Mouse (Mus musculus) midbrain, embryonic 15.5 days (tissue): ENCODE measurements around the gene Zswim4. TPM values are rescaled to one million over a fixed set of nuclear protein-coding genes. Genes with fewer than 3 reads are reported as not detected.

Experiments used
- ATAC-seq: fragments of 200-750 bp; cut with Nextera tagmentation; replicated peaks from 2 replicates; pipeline ENCODE4 v1.8.0; 2017; ENCODE audit warnings: moderate TSS enrichment
- H3K27ac ChIP-seq: fragments of 300-500 bp; sonication (generic); 2 replicates; pipeline ENCODE4 v1.5.1; 2015; ENCODE audit warnings: mild to moderate bottlenecking, inconsistent platforms
- H3K27me3 ChIP-seq: fragments of 300-500 bp; sonication (generic); replicated peaks from 2 replicates; pipeline ENCODE4 v1.6.1; 2015; ENCODE audit warnings: inconsistent platforms
- H3K36me3 ChIP-seq: fragments of 300-500 bp; sonication (generic); replicated peaks from 2 replicates; pipeline ENCODE4 v1.6.1; 2015; ENCODE audit warnings: inconsistent platforms
- H3K4me1 ChIP-seq: fragments of 300-500 bp; sonication (generic); 2 replicates; pipeline ENCODE4 v1.6.1; 2015; ENCODE audit warnings: inconsistent platforms
- H3K4me2 ChIP-seq: fragments of 300-500 bp; sonication (generic); 2 replicates; pipeline ENCODE4 v1.6.1; 2015; ENCODE audit warnings: inconsistent platforms, mild to moderate bottlenecking, moderate library complexity
- H3K4me3 ChIP-seq: fragments of 300-500 bp; sonication (generic); 2 replicates; pipeline ENCODE4 v1.5.1; 2015; ENCODE audit warnings: mild to moderate bottlenecking, inconsistent platforms
- H3K9ac ChIP-seq: fragments of 300-500 bp; sonication (generic); 2 replicates; pipeline ENCODE4 v1.6.1; 2015; ENCODE audit warnings: mild to moderate bottlenecking, inconsistent platforms
- H3K9me3 ChIP-seq: fragments of 300-500 bp; sonication (generic); 2 replicates; pipeline ENCODE4 v1.6.1; 2016; ENCODE audit warnings: inconsistent platforms
- WGBS: fragments of 180-500 bp; shearing (Covaris S2); methylation state at CpG from one replicate; pipeline ENCODE4 v1.1.7; 2015; ENCODE audit warnings: mixed read lengths; 5-methylcytosine and 5-hydroxymethylcytosine counted together
- polyA plus RNA-seq: library from polyadenylated mRNA; unstranded; fragments of >200 nt; fragmentation: Nextera tagmentation; extraction: Ambion mirVana; gene quantifications from 2 replicates; pipeline ENCODE4 v1.2.1, GENCODE M21; 2015

Zswim4 gene
- polyA plus RNA-seq, 1 experiment from 2014 or later = 33.2 TPM

DNA sequence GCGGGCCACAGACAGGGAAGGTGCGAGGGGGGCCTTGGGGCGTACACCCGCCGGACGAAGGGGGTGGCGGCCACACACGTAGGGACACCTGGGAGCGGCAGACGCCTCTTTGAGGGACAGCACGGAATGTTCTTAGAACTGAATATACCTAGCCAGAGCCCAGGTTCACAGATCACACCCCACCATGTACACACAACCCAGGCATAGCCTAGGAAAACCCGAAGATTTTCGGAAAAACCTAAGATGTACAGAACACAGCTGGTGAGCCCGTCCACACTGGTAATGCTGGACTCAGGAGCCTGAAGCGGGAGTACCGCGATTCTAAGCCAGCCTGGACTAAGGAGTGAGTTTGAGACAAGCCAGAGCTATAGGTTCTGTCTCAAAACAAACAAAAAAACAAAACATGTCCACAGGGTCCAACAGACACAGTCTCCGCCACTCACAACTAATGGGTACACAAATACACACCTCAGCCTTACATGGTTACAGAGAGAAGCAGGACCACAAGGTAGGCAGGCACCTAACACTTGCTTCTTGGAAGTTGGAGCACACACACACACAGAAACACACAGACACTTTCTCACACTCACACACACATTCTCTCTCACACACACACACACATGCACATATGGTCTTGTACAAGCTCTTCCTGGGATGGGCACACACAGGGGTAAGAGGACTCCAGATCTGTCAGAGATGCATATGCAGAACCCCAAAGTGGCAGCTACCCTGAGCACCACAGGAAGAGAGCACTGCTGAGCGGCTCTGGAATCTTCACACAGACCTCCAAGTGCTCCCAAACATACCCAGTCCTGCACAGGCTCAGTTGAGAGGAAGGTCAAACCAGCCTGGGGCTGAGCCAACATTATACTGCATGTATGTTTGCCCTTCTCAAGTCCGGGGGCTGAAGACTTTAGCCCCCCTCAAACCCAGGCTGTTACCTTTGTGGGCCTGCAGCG is 52.5 kb downstream of the Zswim4 start:
- peak overlapping the region; percentile 92 for H3K27ac ChIP-seq
- H3K4me3 ChIP-seq = peak overlapping the region; percentile 83
- peak overlapping the region; percentile 79 for H3K4me2 ChIP-seq
- H3K4me1 ChIP-seq = peaks cover 57% of the 10 kb centered on the region
- H3K27me3 ChIP-seq = 0 out of 2 replicates have a peak, but pooled peaks cover 5% of the 10 kb centered on the region
- peak overlapping the region; percentile 94 for H3K9ac ChIP-seq
- no peaks in the 10 kb centered on the region for H3K9me3 ChIP-seq
- 15% methylated on average over 21 of the region's 21 CpGs for WGBS
- H3K36me3 ChIP-seq = no peaks in the 10 kb centered on the region
- peak; percentile 27 for ATAC-seq

DNA sequence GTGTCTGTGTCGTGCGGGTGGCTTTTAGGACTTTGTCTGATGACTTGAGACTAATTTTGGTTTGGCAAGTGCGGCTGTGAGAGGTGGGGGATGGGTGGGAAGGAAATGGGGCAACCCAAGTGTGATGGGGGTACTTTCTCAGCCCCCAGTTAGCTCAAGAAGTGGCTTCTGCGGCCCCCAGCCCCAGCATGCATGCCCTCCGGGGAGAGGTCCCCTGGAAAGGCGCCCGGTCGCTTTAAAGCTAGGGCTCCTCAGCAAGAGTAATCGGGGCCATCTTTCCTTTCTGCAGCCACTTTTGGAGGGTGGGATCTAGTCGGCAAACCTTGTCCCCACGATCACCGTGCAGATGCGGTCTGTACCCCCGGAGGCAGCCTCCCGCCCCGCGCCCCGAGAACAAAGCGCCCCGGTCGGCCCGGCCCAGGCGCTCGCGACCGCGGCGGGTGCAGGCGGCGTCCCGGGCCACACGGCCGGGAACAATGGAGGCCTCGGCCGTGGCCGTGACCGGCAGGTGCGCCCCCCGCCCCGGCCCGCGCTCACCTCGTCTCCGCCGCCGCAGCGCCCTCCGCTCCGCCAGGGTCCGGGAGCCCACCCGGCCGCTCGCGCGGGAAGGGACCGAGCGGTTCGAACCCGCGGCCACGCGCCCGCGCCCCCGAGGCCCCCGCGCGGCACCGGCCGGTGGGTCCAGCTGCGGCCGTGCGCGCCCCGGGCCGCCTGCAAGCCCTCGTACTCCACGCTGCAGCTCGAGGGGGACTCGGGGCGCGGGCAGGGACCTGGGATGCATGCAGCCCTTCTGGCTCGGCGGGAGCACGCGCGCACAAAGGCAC is 53.4 kb downstream of the Zswim4 start:
- H3K4me1 ChIP-seq = peaks cover 66% of the 10 kb centered on the region
- WGBS = under 1% methylated on average over 74 of the region's 87 CpGs
- ATAC-seq = peak; percentile 53
- no peaks in the 10 kb centered on the region for H3K36me3 ChIP-seq
- peak overlapping the region; percentile 83 for H3K4me3 ChIP-seq
- H3K9ac ChIP-seq = peak overlapping the region; percentile 94
- H3K4me2 ChIP-seq = peak overlapping the region; percentile 79
- H3K9me3 ChIP-seq = no peaks in the 10 kb centered on the region
- H3K27me3 ChIP-seq = 0 out of 2 replicates have a peak, but pooled peaks cover 5% of the 10 kb centered on the region
- peak overlapping the region; percentile 92 for H3K27ac ChIP-seq

DNA sequence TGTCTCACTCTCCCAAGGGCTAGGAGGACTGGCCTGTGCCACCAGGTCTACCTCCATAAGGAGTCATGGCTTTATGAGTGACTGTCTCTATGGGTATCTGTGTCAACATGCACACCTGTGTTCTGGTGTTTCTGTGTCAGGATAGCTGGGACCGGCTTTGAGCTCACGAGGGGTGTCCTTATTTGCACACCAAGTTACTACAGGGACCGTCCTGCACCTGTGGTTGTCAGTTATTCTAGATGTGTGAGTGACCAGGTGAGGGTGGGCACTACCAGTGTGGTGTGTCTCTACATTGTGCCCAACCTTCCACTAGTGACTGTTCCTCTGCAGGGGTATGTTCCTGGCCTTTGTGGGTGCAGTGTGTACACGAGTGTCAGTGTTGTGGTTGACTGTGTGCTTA is 54.0 kb downstream of the Zswim4 start:
- H3K27ac ChIP-seq = peak overlapping the region; percentile 92
- H3K4me2 ChIP-seq = peak overlapping the region; percentile 79
- 0 out of 2 replicates have a peak, but pooled peaks have one; percentile 9 for ATAC-seq
- peak overlapping the region; percentile 83 for H3K4me3 ChIP-seq
- no peaks in the 10 kb centered on the region for H3K36me3 ChIP-seq
- no peaks in the 10 kb centered on the region for H3K9me3 ChIP-seq
- H3K4me1 ChIP-seq = peaks cover 67% of the 10 kb centered on the region
- 0 out of 2 replicates have a peak, but pooled peaks cover 4% of the 10 kb centered on the region for H3K27me3 ChIP-seq
- WGBS = 47% methylated on average over 4 of the region's 4 CpGs
- peak overlapping the region; percentile 94 for H3K9ac ChIP-seq

DNA sequence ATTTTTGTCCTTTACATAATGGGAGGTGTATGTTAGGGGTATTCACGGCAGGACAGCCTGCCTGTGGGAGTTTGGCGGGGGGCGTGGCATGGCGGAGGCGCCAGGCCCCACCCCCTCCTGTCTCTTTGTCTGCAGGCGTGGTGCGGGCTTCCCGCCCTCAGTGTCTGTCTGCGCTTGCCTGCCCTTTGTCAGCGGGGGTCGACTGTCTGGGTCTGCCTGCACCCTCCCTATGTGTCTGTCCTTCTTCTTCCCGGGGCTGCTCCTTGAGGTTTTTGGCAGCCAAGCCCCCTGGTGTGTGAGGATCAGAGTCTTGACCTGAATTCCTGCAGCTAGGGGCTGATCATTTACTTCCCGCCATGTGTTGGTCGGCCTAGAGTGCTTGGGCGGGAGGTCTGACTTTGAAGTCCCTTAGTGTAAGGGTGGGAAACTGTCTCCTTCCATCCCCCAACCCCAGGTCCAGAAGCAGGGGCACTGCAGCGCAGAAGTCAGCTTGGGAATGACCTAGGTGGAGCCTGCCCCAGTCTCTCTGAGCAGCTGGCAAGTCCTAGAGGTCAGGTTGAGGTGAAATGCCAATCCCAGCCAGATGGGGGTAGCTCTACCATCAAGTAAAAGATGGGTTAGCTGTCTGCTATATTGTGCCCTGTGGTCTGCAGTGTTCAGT is 56.2 kb downstream of the Zswim4 start:
- Histone ChIP-seq H3K4me1 (peaks cover 58% of the 10 kb centered on the region), H3K9me3 (no peaks in the 10 kb centered on the region), H3K4me2 (peak overlapping the region; percentile 79), H3K36me3 (no peaks in the 10 kb centered on the region), H3K4me3 (peak overlapping the region; percentile 29), H3K27me3 (no peaks in the 10 kb centered on the region), H3K27ac (peak overlapping the region; percentile 81), H3K9ac (peak overlapping the region; percentile 45)
- under 1% methylated on average over 16 of the region's 16 CpGs for WGBS
- peak; percentile 44; the same call in 1 of the 2 replicates for ATAC-seq

DNA sequence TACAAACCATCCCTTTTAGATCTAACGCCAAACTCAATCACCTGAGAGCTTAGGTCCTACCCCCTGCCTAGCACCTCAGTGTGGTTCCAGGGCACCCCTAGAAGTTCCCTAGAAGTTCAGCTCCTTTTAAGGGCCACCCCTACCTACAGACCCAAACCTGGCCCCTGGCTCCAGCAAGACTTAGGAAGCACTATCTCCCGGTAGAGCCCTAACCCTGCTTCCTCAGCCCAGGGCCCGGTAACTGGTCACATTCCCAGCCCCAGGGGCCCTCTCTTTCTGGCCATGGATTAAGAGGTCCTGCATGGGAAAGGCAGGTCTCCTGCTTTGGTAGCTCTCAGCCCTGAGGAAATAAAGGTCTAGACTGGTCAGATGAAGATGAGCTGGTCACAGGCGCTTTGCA is 56.9 kb downstream of the Zswim4 start:
- 2% methylated on average over 4 of the region's 4 CpGs for WGBS
- H3K9me3 ChIP-seq = no peaks in the 10 kb centered on the region
- no peaks in the 10 kb centered on the region for H3K27me3 ChIP-seq
- peak overlapping the region; percentile 79 for H3K4me2 ChIP-seq
- H3K9ac ChIP-seq = peak overlapping the region; percentile 45
- H3K4me1 ChIP-seq = peaks cover 57% of the 10 kb centered on the region
- H3K36me3 ChIP-seq = 0 out of 2 replicates have a peak, but pooled peaks cover 2% of the 10 kb centered on the region
- ATAC-seq = 0 out of 2 replicates have a peak, but pooled peaks have one; percentile 0
- H3K27ac ChIP-seq = peak overlapping the region; percentile 81
- H3K4me3 ChIP-seq = peak overlapping the region; percentile 29

DNA sequence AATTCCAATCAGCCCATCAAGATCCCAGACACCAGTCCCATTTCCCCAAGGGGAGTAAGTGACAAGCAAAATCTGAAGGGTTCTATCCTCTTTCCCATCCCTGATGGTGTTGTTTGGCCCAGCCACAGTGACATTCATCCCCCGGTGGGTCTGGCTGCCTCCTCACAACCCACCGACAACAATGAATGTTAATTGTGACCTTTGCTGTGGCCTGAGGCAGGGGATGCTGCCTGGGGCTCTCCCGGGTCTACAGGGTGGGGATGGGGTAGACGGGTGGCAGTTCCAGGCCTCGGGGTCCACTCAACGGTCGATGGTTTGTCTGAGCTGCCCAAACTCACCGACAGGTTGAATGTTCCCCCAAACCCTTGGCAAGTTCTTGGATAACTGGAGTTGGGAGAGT is 58.3 kb downstream of the Zswim4 start:
- peak overlapping the region; percentile 3; the same call in 1 of the 2 replicates for H3K4me2 ChIP-seq
- no peak overlapping the region for H3K27ac ChIP-seq
- no peaks in the 10 kb centered on the region for H3K27me3 ChIP-seq
- peaks cover 48% of the 10 kb centered on the region for H3K4me1 ChIP-seq
- ATAC-seq = no peak
- peaks cover 4% of the 10 kb centered on the region; the same call in 1 of the 2 replicates for H3K36me3 ChIP-seq
- WGBS = 77% methylated on average over 8 of the region's 8 CpGs
- H3K9ac ChIP-seq = no peak overlapping the region
- no peaks in the 10 kb centered on the region for H3K9me3 ChIP-seq
- H3K4me3 ChIP-seq = no peak overlapping the region

DNA sequence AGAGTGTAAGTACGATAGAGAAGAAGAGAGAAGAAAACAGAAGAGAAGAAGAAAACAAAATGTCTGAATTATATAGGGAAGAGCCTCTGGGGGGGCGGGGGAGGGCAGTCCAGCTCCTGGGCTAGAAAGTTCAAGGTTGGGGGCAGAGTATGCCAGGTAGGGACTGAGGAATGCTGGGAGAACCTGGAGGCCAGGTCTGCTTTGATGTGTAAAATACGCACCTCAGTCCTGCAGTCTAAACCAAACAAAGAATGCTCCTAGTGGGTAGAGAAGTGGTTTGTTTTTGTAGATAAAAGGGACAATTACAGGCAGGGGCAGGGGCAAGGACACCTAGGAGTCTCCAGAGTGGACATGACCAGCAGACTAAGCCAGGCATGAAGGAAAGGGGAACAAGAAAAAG is 59.5 kb downstream of the Zswim4 start:
- H3K9ac ChIP-seq = no peak overlapping the region
- H3K4me3 ChIP-seq = no peak overlapping the region
- ATAC-seq = no peak
- peaks cover 41% of the 10 kb centered on the region for H3K4me1 ChIP-seq
- no peak overlapping the region for H3K27ac ChIP-seq
- no peaks in the 10 kb centered on the region for H3K27me3 ChIP-seq
- H3K4me2 ChIP-seq = no peak overlapping the region
- 96% methylated on average over 3 of the region's 3 CpGs for WGBS
- H3K36me3 ChIP-seq = peaks cover 13% of the 10 kb centered on the region
- no peaks in the 10 kb centered on the region for H3K9me3 ChIP-seq

DNA sequence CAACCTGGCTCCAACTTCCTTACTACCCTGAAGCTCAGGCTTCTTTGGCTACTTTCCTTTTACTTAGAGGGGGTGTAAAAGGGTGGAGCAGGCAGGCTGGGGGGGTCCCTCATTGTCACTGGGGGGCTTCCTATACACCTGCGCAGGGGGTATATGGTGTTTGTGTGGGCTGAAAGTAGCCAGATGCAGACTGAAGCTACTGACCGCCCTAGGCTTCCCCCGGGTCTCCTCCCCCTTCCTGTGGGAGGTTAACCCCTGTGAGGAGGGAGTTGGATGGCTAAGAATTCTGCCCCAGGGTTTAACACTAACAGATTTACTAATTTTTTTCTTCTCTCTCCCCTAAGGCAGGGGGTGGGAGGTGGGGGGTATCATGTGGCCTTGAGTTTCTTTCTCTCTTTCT is 60.3 kb downstream of the Zswim4 start:
- no peaks in the 10 kb centered on the region for H3K27me3 ChIP-seq
- H3K4me2 ChIP-seq = no peak overlapping the region
- H3K4me3 ChIP-seq = no peak overlapping the region
- no peaks in the 10 kb centered on the region for H3K9me3 ChIP-seq
- H3K27ac ChIP-seq = no peak overlapping the region
- H3K36me3 ChIP-seq = peaks cover 21% of the 10 kb centered on the region
- peaks cover 32% of the 10 kb centered on the region for H3K4me1 ChIP-seq
- ATAC-seq = no peak
- WGBS = 48% methylated on average over 3 of the region's 3 CpGs
- no peak overlapping the region for H3K9ac ChIP-seq

DNA sequence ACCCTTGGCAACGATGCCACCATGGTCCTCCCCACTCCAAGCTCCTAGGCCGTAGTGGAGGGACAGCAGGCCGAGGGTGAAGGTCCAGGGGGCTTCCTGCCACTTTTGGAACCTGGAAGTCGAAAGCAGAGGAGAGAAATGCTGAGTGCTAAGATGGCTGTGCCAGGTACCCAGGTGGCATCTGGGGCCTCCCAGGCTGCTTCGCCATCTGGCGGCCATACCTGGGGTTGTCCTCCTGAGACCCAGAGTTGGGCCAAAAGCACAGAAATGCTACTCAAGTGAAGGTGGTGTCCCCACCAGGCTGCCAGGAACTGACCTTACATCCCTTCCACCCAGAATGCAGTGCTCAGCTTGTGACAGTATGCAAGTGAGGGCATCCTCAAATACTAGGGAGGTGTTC is 63.0 kb downstream of the Zswim4 start:
- H3K4me2 ChIP-seq = no peak overlapping the region
- H3K4me3 ChIP-seq = no peak overlapping the region
- H3K27me3 ChIP-seq = no peaks in the 10 kb centered on the region
- no peak overlapping the region for H3K9ac ChIP-seq
- no peak for ATAC-seq
- WGBS = 85% methylated on average over 6 of the region's 6 CpGs
- H3K9me3 ChIP-seq = no peaks in the 10 kb centered on the region
- peaks cover 25% of the 10 kb centered on the region for H3K36me3 ChIP-seq
- H3K27ac ChIP-seq = no peak overlapping the region
- peaks cover 5% of the 10 kb centered on the region for H3K4me1 ChIP-seq

DNA sequence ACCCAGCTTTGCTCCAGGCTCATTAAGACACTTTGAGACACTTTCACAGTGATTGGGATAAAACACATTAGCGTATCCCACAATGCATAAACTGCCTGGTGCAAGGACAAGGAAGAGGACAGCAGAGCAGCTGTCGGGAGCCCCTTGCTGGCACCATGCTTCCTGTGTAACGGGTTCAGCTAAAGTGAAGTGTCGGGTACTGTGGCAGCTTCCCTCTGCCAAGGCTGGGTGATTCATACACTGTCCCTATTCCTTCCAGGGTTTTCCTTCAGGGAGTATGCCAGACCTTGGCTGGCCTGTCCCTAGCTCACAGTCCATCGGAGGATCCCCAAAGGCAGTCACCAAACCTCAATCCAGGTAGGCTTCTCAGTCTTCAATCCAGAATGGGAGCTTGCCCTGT is 66.8 kb downstream of the Zswim4 start:
- 91% methylated on average over 5 of the region's 5 CpGs for WGBS
- ATAC-seq = no peak
- no peak overlapping the region for H3K4me2 ChIP-seq

DNA sequence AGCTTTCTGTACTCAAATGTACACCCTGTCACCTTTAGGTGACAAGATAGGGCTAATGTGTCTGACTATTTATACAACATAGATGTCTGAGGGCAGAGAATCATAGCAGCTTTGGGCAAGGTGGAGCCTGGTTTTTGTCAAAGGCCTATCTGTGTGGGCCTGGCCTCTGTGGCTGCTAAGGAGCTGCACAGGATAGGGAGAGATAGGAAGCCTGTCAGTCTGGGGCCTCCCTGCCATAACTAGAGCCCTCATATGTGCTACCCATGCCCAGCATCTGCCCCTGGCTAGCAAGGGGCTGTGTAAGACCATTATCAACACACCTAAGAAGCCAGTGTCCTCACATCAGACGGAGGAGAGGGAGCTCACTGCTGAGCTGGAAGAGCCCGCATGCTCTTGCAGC is 69.2 kb downstream of the Zswim4 start:
- no peak overlapping the region for H3K4me2 ChIP-seq
- no peaks in the 10 kb centered on the region for H3K9me3 ChIP-seq
- no peak overlapping the region for H3K9ac ChIP-seq
- 87% methylated on average over 2 of the region's 2 CpGs for WGBS
- H3K27ac ChIP-seq = no peak overlapping the region
- no peaks in the 10 kb centered on the region for H3K4me1 ChIP-seq
- H3K27me3 ChIP-seq = no peaks in the 10 kb centered on the region
- no peak for ATAC-seq
- H3K36me3 ChIP-seq = peaks cover 18% of the 10 kb centered on the region
- no peak overlapping the region for H3K4me3 ChIP-seq

More for the DNA sequence above, 66.8 kb downstream of the Zswim4 start:
- H3K27ac ChIP-seq = no peak overlapping the region
- peaks cover 25% of the 10 kb centered on the region for H3K36me3 ChIP-seq
- no peak overlapping the region for H3K4me3 ChIP-seq
- H3K27me3 ChIP-seq = no peaks in the 10 kb centered on the region
- no peak overlapping the region for H3K9ac ChIP-seq
- no peaks in the 10 kb centered on the region for H3K4me1 ChIP-seq
- no peaks in the 10 kb centered on the region for H3K9me3 ChIP-seq
